Mouse (Mus musculus) E14TG2a.4 (cell line): Measurements from ENCODE around the gene Tmem159.

Experiments
- CTCF ChIP-seq: conservative IDR thresholded peaks from 2 replicates; pipeline ENCODE4 v1.5.1; 2014; ENCODE audit warnings: low read length
- NANOG ChIP-seq: IDR thresholded peaks from 2 replicates; pipeline ENCODE4 v1.6.1; 2014; ENCODE audit warnings: borderline replicate concordance, low read length, mixed read lengths
- POU5F1 ChIP-seq: IDR thresholded peaks from 2 replicates; pipeline ENCODE4 v1.6.1; 2014; ENCODE audit warnings: low read length, borderline replicate concordance

DNA sequence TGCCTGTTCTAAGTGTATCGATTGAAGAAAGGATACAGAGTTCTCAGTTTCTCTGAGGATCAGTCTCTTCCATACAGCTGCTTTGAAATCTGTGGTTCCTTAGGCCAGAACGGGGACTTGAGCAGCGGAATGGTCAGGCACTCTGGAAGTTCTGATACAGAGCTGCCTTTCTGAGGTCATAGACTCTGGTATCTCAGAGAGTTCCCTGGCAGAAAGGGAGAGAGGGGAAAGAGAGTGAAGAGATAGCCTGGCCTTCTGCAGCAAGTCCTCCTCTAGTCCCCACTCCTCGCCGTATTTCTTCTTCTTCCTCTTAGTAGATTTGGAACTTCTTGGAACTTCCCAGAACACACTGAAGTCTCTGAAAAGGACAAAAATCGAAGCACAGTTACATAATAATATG lies 7.0 kb upstream of the Tmem159 start, which contains the start of gene Dnah3:
- TF ChIP-seq CTCF: no peak
- TF ChIP-seq POU5F1: no peak
- TF ChIP-seq NANOG: no peak
